In the genomic region with DNA sequence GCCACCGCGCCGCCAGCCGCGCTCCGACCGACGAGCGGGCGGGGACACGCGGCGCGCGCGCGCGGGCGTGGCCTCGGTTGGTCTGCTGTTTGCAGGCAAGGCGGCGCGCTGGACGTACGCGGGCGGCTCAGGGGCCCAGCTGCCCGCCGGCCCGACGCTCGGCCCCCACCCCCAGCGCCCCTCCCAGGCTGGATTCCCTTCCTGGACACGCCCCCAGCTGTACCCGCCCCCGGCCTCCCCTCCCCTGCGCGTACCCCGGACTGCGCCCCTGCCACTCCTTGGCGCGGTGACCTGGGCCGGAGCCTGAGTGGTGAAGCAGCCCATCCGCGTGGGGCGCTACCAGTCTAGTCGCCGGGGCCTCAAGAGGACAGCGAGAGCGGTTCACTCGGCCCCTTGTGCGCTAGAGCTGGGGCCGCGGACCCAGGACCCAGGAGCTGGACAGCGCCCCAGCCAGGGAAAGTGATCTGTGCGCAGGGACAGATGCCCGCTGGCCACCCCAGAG, we compare ENCODE assay signal across 8 mouse cellular contexts. TPM values are rescaled to one million over a fixed set of nuclear protein-coding genes. Genes with fewer than 3 reads are reported as not detected.
DNase-seq lines count a peak whose midpoint lies in the region; ATAC-seq lines count a peak whose summit lies in the region.

A gene (minus strand): TSS at position 42 of the 502 bp plus-strand sequence.

- peak; percentile 63 for ATAC-seq in inflammation-experienced regulatory T-cells, adult 6 months
- peak; percentile 55 for ATAC-seq in megakaryocyte-erythroid progenitor cell, adult 5-6 weeks (replicated peaks; ENCODE audit: low FRiP score, low TSS enrichment, poor library complexity, severe bottlenecking)

- intact Hi-C loops in gastrocnemius, postnatal 14 days (cut with DNase I; ENCODE audit: low total_unique reads): loop anchor here (2.0 kb wide), 1 partner anchor 104 kb away; a partner anchor contains a TSS
- intact Hi-C loops in left cerebral cortex, postnatal 10 days (cut with DNase I): loop anchor here (2.0 to 5.0 kb wide), 2 partner anchors 62 to 102 kb away; a partner anchor contains a TSS

- DNase-seq in adipocyte (ENCODE audit: low spot score): peak; percentile 93
- peak; percentile 96 for DNase-seq in embryo, embryonic 10 days (ENCODE audit: low spot score)
- DNase-seq in gastrocnemius, postnatal 14 days: peak; percentile 96
- DNase-seq in left cerebral cortex, postnatal 10 days (ENCODE audit: extremely low spot score in 1 of 2, low spot score in 2 of 2): peak; percentile 87 to 98
- peak; percentile 92 for DNase-seq in right cerebral cortex, postnatal 25 days
- peak; percentile 90 for DNase-seq in urinary bladder, postnatal 4 days (ENCODE audit: low spot score in 2 of 2)

RNA-seq across cellular contexts. Expression of the gene that starts here (rescaled TPM):
- 100 to 1,000 TPM; 184 to 200 TPM for total RNA-seq in gastrocnemius, postnatal 14 days (2021)
- polyA plus RNA-seq in inflammation-experienced regulatory T-cells, adult 6 months (2017; shearing (Covaris generic)): 10 to 100 TPM; 24.0 to 31.4 (median 28.0) TPM
- 100 to 1,000 TPM; 275 to 299 TPM for total RNA-seq in left cerebral cortex, postnatal 10 days (2021)
- 208 and 216 TPM in 2 replicates for total RNA-seq in megakaryocyte-erythroid progenitor cell, adult 5-6 weeks (2014; fragmentation: Nextera tagmentation)
- total RNA-seq in megakaryocyte-erythroid progenitor cell, adult 5-6 weeks (2017): 136 and 192 TPM in 2 replicates

Comparison
In these comparisons a context has a peak if more than half of its experiments do, and no peak if none do; other contexts are left out.
1. Peak in every context shown above with its lines: DNase-seq and ATAC-seq.